Mouse (Mus musculus) testis, adult 2 months (tissue): Measurements from ENCODE around the gene C2.

Source experiments
- CTCF ChIP-seq: fragments of 200-500 bp; IDR thresholded peaks from 2 replicates; pipeline ENCODE4 v1.5.1; 2012; ENCODE audit warnings: low read depth, mild to moderate bottlenecking, inconsistent platforms, low read length, moderate library complexity; ENCODE audit not compliant: control insufficient read depth, insufficient read depth, insufficient replicate concordance
- POLR2A ChIP-seq: fragments of 200-500 bp; IDR thresholded peaks from 2 replicates; pipeline ENCODE4 v1.6.1; 2012; ENCODE audit warnings: low read depth, mild to moderate bottlenecking, inconsistent platforms, low read length, moderate library complexity; ENCODE audit not compliant: control insufficient read depth

GRCm38 (mm10) chr17:34891377-34891776, 6.7 kb downstream of the C2 start:
- TF ChIP-seq CTCF (peak; percentile 10; the same call in 1 of the 2 replicates), POLR2A (no peak)
